Mouse (Mus musculus) bone marrow, adult 2 months (tissue): ENCODE data around the gene Hint2.

Experiments
- CTCF ChIP-seq: fragments of 200-500 bp; IDR thresholded peaks from 2 replicates; pipeline ENCODE4 v1.5.1; 2011; ENCODE audit warnings: low read length, control low read depth; ENCODE audit not compliant: control insufficient read depth, insufficient read depth
- POLR2A ChIP-seq: fragments of 200-500 bp; IDR thresholded peaks from 2 replicates; pipeline ENCODE4 v1.6.1; 2011; ENCODE audit warnings: low read depth, mild to moderate bottlenecking, control low read depth, low read length, borderline replicate concordance; ENCODE audit not compliant: control insufficient read depth

DNA sequence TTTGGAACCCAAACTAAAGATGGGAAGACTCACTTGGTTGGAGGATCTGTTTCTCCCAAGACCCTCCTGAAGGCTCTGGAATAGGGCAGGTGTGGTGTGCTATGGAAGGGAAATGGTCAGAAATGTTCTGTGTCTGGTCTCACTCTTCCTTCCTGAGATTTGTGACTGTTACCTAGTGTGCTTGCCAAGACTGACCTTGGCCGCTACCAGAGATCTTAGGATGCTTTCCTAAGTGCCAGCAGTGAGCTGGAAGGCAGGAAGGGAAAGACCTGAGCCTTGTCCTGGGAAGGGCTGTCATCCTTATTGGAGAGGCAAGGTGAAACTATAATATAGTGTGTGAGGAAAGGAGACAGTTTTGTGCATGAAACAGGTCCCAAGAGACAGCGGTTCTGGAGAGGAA is 22.5 kb downstream of the Hint2 start:
- TF ChIP-seq CTCF (no peak), POLR2A (no peak)
